Comparison of ENCODE assay signal across 9 mouse cellular contexts in genomic region chr4:156032856-156033255, GRCm38 (mm10). TPM values are rescaled to one million over a fixed set of nuclear protein-coding genes. Genes with fewer than 3 reads are reported as not detected.
A peak's percentile ranks its signal among the peaks of the same experiment; 100 is the strongest.
DNase-seq lines count a peak whose midpoint lies in the region; ATAC-seq and TF ChIP-seq lines count a peak whose summit lies in the region.
"Had no signal": no experiment of that assay in that cellular context is flagged by ENCODE, and none has a peak within 500 bp of the region (broad histone marks: within the 10 kb centered on the region; RNA-seq: fewer than 3 reads in every experiment).

No protein-coding gene starts in this region.

- TF ChIP-seq EP300 in liver, postnatal 0 days (IDR thresholded peaks at IDR 0.05; ENCODE audit: low read depth), result no peak

- no peak overlapping the region for H3K9ac ChIP-seq in liver, postnatal 0 days (replicated peaks)
- no peak overlapping the region for H3K9ac ChIP-seq in liver, embryonic 11.5 days (ENCODE audit: low read depth, low read length)
- peak overlapping the region; percentile 78; the same call in 1 of the 2 replicates for H3K9ac ChIP-seq in hindbrain, embryonic 13.5 days

- peaks cover 19% of the 10 kb centered on the region for H3K27me3 ChIP-seq in liver, postnatal 0 days (ENCODE audit: insufficient read depth, low read length)
- H3K27me3 ChIP-seq in liver, embryonic 11.5 days (replicated peaks; ENCODE audit: control insufficient read depth, insufficient read depth, low read length), result peaks cover 26% of the 10 kb centered on the region
- H3K27me3 ChIP-seq in hindbrain, embryonic 13.5 days, result peaks cover 29% of the 10 kb centered on the region

- TF ChIP-seq CTCF in liver, postnatal 0 days (IDR thresholded peaks at IDR 0.05; ENCODE audit: low read depth), result no peak

- H3K4me3 ChIP-seq in liver, postnatal 0 days (ENCODE audit: low read depth, low read length), result no peak overlapping the region
- no peak overlapping the region for H3K4me3 ChIP-seq in liver, embryonic 11.5 days (ENCODE audit: low read depth, low read length)
- H3K4me3 ChIP-seq in hindbrain, embryonic 13.5 days, result no peak overlapping the region

- H3K36me3 ChIP-seq in liver, postnatal 0 days (replicated peaks; ENCODE audit: insufficient read depth, low read length), result 0 out of 2 replicates have a peak, but pooled peaks cover 2% of the 10 kb centered on the region
- no peaks in the 10 kb centered on the region for H3K36me3 ChIP-seq in liver, embryonic 11.5 days (ENCODE audit: control insufficient read depth, insufficient read depth, low read length)
- H3K36me3 ChIP-seq in hindbrain, embryonic 13.5 days, result peaks cover 15% of the 10 kb centered on the region

- no peak overlapping the region for H3K4me2 ChIP-seq in liver, postnatal 0 days (ENCODE audit: low read depth, low read length)
- H3K4me2 ChIP-seq in liver, embryonic 11.5 days, result no peak overlapping the region
- H3K4me2 ChIP-seq in hindbrain, embryonic 13.5 days, result no peak overlapping the region

- peak overlapping the region; percentile 90 for H3K27ac ChIP-seq in liver, postnatal 0 days (ENCODE audit: low read depth)
- H3K27ac ChIP-seq in liver, embryonic 11.5 days (ENCODE audit: low read depth, low read length), result no peak overlapping the region
- H3K27ac ChIP-seq in hindbrain, embryonic 13.5 days, result peak overlapping the region; percentile 92; the same call in 1 of the 2 replicates

- no peak for ATAC-seq in cerebellum, adult (ENCODE audit: insufficient number of reproducible peaks, low FRiP score, low TSS enrichment)
- no peak for ATAC-seq in liver, postnatal 0 days
- no peak for ATAC-seq in liver, embryonic 11.5 days (replicated peaks; ENCODE audit: low FRiP score)
- ATAC-seq in hindbrain, embryonic 13.5 days (ENCODE audit: low FRiP score), result no peak

- WGBS in liver, postnatal 0 days (ENCODE audit: insufficient replicate concordance), result 50% methylated on average over 4 of the region's 4 CpGs
- WGBS in liver, embryonic 11.5 days, result 67% methylated on average over 4 of the region's 4 CpGs
- 80% methylated on average over 4 of the region's 4 CpGs for WGBS in hindbrain, embryonic 13.5 days

- H3K9me3 ChIP-seq in liver, postnatal 0 days (ENCODE audit: low read length), result no peaks in the 10 kb centered on the region
- no peaks in the 10 kb centered on the region for H3K9me3 ChIP-seq in liver, embryonic 11.5 days (ENCODE audit: control insufficient read depth, low read length)
- H3K9me3 ChIP-seq in hindbrain, embryonic 13.5 days, result no peaks in the 10 kb centered on the region

- DNase-seq in cerebellum, adult 9-10 months, result peak; percentile 33
- no peak for DNase-seq in liver, postnatal 0 days
- no peak for DNase-seq in liver, embryonic 11.5 days (ENCODE audit: low spot score)
- peak; percentile 28 to 51 for DNase-seq in natural killer cell, adult 2 months (ENCODE audit: low spot score in 2 of 2)
- no peak for DNase-seq in layer of hippocampus, adult 18-20 months (ENCODE audit: low spot score in 2 of 2)
- DNase-seq in ovary, adult 18-20 months (ENCODE audit: low spot score), result no peak

- peaks cover 29% of the 10 kb centered on the region for H3K4me1 ChIP-seq in liver, postnatal 0 days (ENCODE audit: insufficient read depth)
- peaks cover 17% of the 10 kb centered on the region for H3K4me1 ChIP-seq in liver, embryonic 11.5 days (replicated peaks; ENCODE audit: control insufficient read depth, insufficient read depth, low read length)
- peaks cover 42% of the 10 kb centered on the region for H3K4me1 ChIP-seq in hindbrain, embryonic 13.5 days (replicated peaks)

RNA-seq across cellular contexts. Expression of gene Tnfrsf18, which starts 6.9 kb away (rescaled TPM):
- 0.78 and 1.2 TPM in 2 replicates for polyA plus RNA-seq in liver, postnatal 0 days (2015; fragmentation: Nextera tagmentation; extraction: Ambion mirVana)
- polyA plus RNA-seq in liver, embryonic 11.5 days (2014; fragmentation: Nextera tagmentation; extraction: Ambion mirVana), result 0.92 and 1.0 TPM in 2 replicates
- polyA plus RNA-seq in hindbrain, embryonic 13.5 days (2015; fragmentation: Nextera tagmentation; extraction: Ambion mirVana), result 2.3 and 2.9 TPM in 2 replicates
- not detected for total RNA-seq in layer of hippocampus, adult 18-20 months (2021)

RNA-seq across cellular contexts. Expression of gene Tnfrsf4, which starts 19.2 kb away (rescaled TPM):
- polyA plus RNA-seq in liver, postnatal 0 days (2015; fragmentation: Nextera tagmentation; extraction: Ambion mirVana), result 0.26 and 0.36 TPM in 2 replicates
- 0.85 TPM in 1 of 2 replicates, not detected in the other for polyA plus RNA-seq in liver, embryonic 11.5 days (2014; fragmentation: Nextera tagmentation; extraction: Ambion mirVana)
- 0.55 and 1.0 TPM in 2 replicates for polyA plus RNA-seq in hindbrain, embryonic 13.5 days (2015; fragmentation: Nextera tagmentation; extraction: Ambion mirVana)
- total RNA-seq in layer of hippocampus, adult 18-20 months (2021), result 1 to 10 TPM in 1 of 2 experiments, under 1 TPM in 1; 0.94 to 1.4 TPM

RNA-seq across cellular contexts. Expression of gene Ttll10, which starts 26.4 kb away (rescaled TPM):
- 0.15 and 0.31 TPM in 2 replicates for polyA plus RNA-seq in liver, postnatal 0 days (2015; fragmentation: Nextera tagmentation; extraction: Ambion mirVana)
- 0.12 and 0.56 TPM in 2 replicates for polyA plus RNA-seq in liver, embryonic 11.5 days (2014; fragmentation: Nextera tagmentation; extraction: Ambion mirVana)
- polyA plus RNA-seq in hindbrain, embryonic 13.5 days (2015; fragmentation: Nextera tagmentation; extraction: Ambion mirVana), result not detected in 2 replicates
- total RNA-seq in layer of hippocampus, adult 18-20 months (2021), result under 1 TPM; 0.33 to 0.35 TPM
- total RNA-seq: megakaryocyte progenitor cell, adult 5-6 weeks had no signal

RNA-seq across cellular contexts. Expression of gene Sdf4, which starts 40.2 kb away (rescaled TPM):
- 91.5 and 94.2 TPM in 2 replicates for polyA plus RNA-seq in liver, postnatal 0 days (2015; fragmentation: Nextera tagmentation; extraction: Ambion mirVana)
- polyA plus RNA-seq in liver, embryonic 11.5 days (2014; fragmentation: Nextera tagmentation; extraction: Ambion mirVana), result 130 TPM in 2 replicates
- polyA plus RNA-seq in hindbrain, embryonic 13.5 days (2015; fragmentation: Nextera tagmentation; extraction: Ambion mirVana), result 126 and 127 TPM in 2 replicates
- 100 to 1,000 TPM; 202 to 203 TPM for total RNA-seq in layer of hippocampus, adult 18-20 months (2021)

RNA-seq across cellular contexts. Expression of gene B3galt6, which starts 40.4 kb away (rescaled TPM):
- polyA plus RNA-seq in liver, postnatal 0 days (2015; fragmentation: Nextera tagmentation; extraction: Ambion mirVana), result 3.5 and 4.7 TPM in 2 replicates
- 12.1 and 13.0 TPM in 2 replicates for polyA plus RNA-seq in liver, embryonic 11.5 days (2014; fragmentation: Nextera tagmentation; extraction: Ambion mirVana)
- 26.6 and 27.6 TPM in 2 replicates for polyA plus RNA-seq in hindbrain, embryonic 13.5 days (2015; fragmentation: Nextera tagmentation; extraction: Ambion mirVana)
- total RNA-seq in layer of hippocampus, adult 18-20 months (2021), result 10 to 100 TPM in 1 of 2 experiments, 1 to 10 TPM in 1; 9.3 to 10.3 TPM

Comparison
In these comparisons a context has a peak if more than half of its experiments do, and no peak if none do; other contexts are left out.
1. DNase-seq: peak in cerebellum, adult 9-10 months (single experiment) and natural killer cell, adult 2 months (2 of 2); none in liver, postnatal 0 days (single experiment), liver, embryonic 11.5 days (single experiment), layer of hippocampus, adult 18-20 months (0 of 2) and ovary, adult 18-20 months (single experiment).